Mouse (Mus musculus): ENCODE measurements around the gene Oosp3. TPM values are rescaled to one million over a fixed set of nuclear protein-coding genes. Genes with fewer than 3 reads are reported as not detected.

Oosp3 gene
- polyA plus RNA-seq, 1 experiment from 2014 or later = not detected

Other genes starting within 250 kb of the Oosp3 start
- 7.4 and 8.3 TPM in 2 replicates for gene Ms4a6c, start 227.7 kb upstream of the Oosp3 start, polyA plus RNA-seq (2015; fragmentation: Nextera tagmentation; extraction: Ambion mirVana)
- not detected in 2 replicates for gene Gm8369, start 211.1 kb upstream of the Oosp3 start, polyA plus RNA-seq (2015; fragmentation: Nextera tagmentation; extraction: Ambion mirVana)
- 5.5 and 5.6 TPM in 2 replicates for gene Ms4a6b, start 180.5 kb upstream of the Oosp3 start, polyA plus RNA-seq (2015; fragmentation: Nextera tagmentation; extraction: Ambion mirVana)
- gene Ms4a4d, start 160.3 kb upstream of the Oosp3 start, polyA plus RNA-seq (2015; fragmentation: Nextera tagmentation; extraction: Ambion mirVana) = 2.1 and 2.7 TPM in 2 replicates
- gene Ms4a6d, start 92.2 kb upstream of the Oosp3 start, polyA plus RNA-seq (2015; fragmentation: Nextera tagmentation; extraction: Ambion mirVana) = 5.7 and 6.8 TPM in 2 replicates
- gene Ms4a2, start 73.3 kb upstream of the Oosp3 start, polyA plus RNA-seq (2015; fragmentation: Nextera tagmentation; extraction: Ambion mirVana) = 0.20 and 0.35 TPM in 2 replicates
- 0.23 TPM in 1 of 2 replicates, not detected in the other for gene Ms4a3, start 56.2 kb upstream of the Oosp3 start, polyA plus RNA-seq (2015; fragmentation: Nextera tagmentation; extraction: Ambion mirVana)
- gene Oosp2, start 36.5 kb upstream of the Oosp3 start, polyA plus RNA-seq (2015; fragmentation: Nextera tagmentation; extraction: Ambion mirVana) = not detected in 2 replicates
- gene Oosp1, start 5.9 kb upstream of the Oosp3 start, polyA plus RNA-seq (2015; fragmentation: Nextera tagmentation; extraction: Ambion mirVana) = not detected in 2 replicates
- 0.70 and 1.3 TPM in 2 replicates for gene Gif, start 50.5 kb downstream of the Oosp3 start, polyA plus RNA-seq (2015; fragmentation: Nextera tagmentation; extraction: Ambion mirVana)
- 36.2 and 40.4 TPM in 2 replicates for gene Mrpl16, start 73.3 kb downstream of the Oosp3 start, polyA plus RNA-seq (2015; fragmentation: Nextera tagmentation; extraction: Ambion mirVana)
- gene Stx3, start 122.3 kb downstream of the Oosp3 start, polyA plus RNA-seq (2015; fragmentation: Nextera tagmentation; extraction: Ambion mirVana) = 17.6 and 19.3 TPM in 2 replicates
- not detected in 2 replicates for gene Olfr1417, start 142.2 kb downstream of the Oosp3 start, polyA plus RNA-seq (2015; fragmentation: Nextera tagmentation; extraction: Ambion mirVana)
- not detected in 2 replicates for gene Olfr1418, start 164.0 kb downstream of the Oosp3 start, polyA plus RNA-seq (2015; fragmentation: Nextera tagmentation; extraction: Ambion mirVana)
- gene Olfr1419, start 178.1 kb downstream of the Oosp3 start, polyA plus RNA-seq (2015; fragmentation: Nextera tagmentation; extraction: Ambion mirVana) = not detected in 2 replicates
- 0.05 TPM in 1 of 2 replicates, not detected in the other for gene Olfr1420, start 189.5 kb downstream of the Oosp3 start, polyA plus RNA-seq (2015; fragmentation: Nextera tagmentation; extraction: Ambion mirVana)
- gene Patl1, start 215.3 kb downstream of the Oosp3 start, polyA plus RNA-seq (2015; fragmentation: Nextera tagmentation; extraction: Ambion mirVana) = 18.9 and 19.0 TPM in 2 replicates

Data from lung, embryonic 16.5 days (tissue).